Mouse (Mus musculus): Measurements from ENCODE around the gene Hoxa13.
A peak's percentile ranks its signal among the peaks of the same experiment; 100 is the strongest.

Gene Hoxa13

DNA sequence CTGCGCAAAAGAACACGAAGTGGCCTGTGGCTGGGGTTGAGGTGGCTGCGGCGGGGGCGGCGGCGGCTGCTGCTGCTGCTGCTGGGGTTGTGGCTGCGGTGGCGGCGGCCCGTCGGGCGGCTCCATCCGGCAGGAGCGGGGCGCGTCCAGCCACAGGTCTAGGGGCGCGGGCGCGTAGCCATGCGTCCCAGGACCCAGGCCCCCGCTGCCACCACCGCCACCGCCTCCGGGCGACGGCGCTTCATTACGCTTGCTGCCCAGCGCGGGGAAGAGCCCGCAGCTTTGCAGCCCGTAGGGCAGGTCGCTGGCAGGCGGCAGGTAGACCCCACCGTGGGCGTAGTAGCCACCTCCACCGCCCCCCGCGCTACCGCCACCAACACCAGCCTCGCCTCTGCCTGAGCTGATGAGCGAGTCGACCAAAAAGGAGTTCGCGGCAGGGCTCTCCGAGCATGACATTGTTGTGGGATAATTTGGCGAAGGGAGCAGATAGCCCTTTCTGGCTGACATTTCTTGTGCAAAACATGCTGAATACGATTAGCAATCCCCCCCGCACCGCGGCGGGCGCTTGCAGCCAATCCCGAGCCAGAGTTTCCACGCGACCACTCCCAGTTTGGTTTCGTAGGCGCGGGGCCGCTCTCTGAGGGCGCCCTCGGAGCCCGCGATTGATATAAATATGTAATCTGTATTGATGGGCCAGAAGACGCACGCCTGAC is 26.1 kb downstream of the Hoxa13 start:
- DNase-seq, result no peak

DNA sequence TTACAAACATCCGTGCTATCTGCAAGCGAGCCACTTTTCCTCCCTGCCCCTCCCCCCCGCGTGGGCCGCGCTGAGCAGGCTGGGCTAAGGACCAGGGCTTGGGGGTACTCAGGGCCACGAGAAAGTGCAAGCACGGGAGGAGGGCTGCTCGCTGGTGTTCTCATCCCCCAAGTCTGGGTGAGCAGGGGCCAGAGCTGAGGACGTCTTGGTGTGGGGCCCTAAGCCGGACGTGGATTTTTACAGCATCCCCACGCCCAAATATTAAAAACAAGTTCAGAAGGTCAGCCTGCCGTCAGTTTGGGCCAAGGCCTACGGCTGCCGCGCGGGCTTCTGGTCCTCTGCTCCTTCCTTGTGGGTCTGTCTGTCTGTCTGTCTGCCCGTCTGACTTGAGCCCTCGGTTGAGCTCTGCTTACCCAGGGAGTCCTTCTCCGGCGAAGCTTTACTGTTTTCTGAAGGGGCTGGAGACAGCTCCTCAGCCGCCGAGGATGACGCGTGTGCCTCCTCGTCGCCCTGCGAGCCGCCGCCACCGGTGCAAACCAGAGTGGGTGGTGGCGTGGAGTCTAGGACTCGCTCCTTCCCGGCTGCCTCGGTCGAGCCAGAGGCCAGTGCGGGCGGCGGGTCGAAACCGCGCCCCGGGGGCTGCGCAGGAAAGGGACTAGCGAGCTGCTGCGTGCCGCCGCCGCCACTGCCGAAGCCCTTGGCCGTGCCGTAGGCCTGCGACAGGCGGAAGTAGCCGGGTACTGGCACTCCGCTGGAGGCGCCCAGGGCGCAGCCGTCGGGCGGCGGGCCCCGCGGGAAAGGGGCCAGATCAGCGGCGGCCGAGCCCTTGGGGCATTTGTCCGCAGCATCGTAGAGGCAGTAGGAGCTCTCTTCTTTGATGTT is 26.9 kb downstream of the Hoxa13 start:
- DNase-seq, result no peak

DNA sequence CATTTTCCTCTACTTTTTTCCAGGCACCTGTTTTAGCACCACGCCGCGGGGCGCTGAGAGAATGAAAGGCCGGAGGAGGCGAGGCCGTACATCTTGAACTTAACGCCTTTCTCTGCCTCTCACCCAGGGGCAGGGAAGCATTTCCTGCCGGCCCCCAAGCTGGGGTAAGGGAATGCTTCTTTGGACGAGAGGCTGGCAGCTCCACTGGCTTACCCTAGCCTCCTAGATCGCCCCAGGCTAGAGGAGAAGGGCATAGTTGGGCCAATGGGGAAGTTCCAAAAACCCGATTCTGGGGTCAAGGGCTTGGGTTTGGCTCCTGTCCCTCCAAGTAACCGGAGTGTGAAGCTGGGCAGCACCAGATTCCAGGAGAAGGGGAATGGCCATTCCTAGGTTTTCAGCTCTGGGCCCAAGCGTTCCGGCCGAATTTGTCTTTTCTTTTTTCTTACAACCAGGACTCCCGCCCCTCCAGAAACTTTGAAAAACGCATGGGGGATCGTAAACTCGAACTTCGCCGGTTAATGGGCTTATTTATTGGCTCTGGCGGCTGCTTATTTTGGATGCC is 27.6 kb downstream of the Hoxa13 start:
- DNase-seq, result no peak

DNA sequence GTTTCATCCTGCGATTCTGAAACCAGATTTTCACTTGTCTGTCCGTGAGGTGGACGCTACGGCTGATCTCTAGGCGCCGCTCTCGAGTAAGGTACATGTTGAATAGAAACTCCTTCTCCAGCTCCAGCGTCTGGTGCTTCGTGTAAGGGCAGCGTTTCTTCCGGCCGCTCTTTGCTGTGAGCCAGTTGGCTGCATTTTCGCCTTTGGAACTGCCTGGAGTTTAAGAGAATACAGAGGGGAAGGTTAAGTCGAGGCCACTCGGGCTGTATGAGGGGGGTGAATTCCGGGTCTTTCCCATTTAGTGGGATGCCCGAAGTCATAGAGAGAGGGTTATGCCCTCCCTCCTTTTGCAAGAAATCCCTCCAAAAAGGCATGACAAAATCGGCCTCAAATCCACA is 28.1 kb downstream of the Hoxa13 start:
- no peak for DNase-seq

DNA sequence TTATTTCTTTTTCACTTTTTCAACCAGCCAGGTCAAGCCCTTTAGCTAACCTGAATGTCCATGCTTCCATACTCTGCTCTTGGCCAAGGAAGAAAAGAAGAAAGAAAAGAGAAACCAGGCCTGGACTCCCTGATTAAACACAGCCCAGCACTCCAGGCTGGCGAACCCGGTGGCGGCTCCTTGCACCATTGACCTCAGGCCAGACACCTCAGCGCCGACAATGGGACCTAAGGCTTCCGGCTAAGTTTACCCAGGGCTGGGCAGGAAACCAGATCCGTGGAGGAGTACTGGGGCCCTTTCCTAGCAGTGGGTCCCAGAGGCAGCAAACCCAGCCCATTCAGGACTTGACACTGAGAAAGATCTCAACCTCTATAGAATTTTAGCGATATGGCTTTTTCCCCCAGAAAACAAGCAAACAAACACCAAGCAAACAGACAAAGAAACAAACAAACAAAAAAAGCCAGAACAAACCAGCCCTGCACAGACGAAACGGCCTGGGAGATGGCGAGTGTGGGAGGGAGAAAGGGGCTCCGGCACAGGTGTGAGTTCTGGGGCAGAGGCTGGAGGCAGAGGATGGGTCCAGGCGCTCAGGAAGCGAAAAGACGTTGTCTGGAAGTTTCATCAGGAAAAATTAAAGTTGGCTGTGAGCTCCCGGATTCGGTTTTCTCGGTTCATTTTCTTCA is 28.7 kb downstream of the Hoxa13 start:
- no peak for DNase-seq

DNA sequence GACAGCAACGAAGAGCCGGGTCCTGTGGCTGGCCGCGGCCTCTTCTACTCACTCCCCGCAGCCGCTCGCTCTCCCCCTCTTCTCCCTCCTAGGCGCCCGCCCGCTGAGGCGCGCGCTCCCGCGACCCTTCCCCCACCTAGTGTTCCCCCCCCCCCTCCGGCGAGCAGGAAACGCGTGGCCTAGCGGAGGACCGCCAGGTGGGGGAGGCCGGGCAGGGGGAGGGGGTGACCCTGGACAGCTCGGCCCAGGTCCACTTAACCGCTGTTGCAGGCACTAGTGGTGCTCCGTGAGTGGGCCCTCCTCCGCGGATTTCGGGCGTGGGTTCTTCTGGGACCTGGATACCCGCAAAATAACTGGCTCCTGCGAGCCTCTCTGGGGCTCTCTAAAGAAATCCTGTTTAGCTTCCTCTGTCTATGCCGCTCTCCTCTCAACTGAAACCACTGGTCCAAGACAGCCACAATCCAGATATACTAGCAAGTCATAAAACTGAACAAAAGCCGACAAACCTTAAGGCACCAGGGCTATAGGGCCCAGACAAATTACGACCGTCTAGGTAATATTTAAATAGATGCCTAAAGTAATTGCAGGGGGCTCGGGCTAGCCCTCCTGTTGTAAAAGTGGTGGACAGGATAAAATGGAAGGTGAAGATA is 30.0 kb downstream of the Hoxa13 start, which contains the start of gene Hoxa9:
Gene Hoxa9, minus strand, starts transcription at position 574 of the 650 bp plus-strand sequence.
- DNase-seq, result no peak

DNA sequence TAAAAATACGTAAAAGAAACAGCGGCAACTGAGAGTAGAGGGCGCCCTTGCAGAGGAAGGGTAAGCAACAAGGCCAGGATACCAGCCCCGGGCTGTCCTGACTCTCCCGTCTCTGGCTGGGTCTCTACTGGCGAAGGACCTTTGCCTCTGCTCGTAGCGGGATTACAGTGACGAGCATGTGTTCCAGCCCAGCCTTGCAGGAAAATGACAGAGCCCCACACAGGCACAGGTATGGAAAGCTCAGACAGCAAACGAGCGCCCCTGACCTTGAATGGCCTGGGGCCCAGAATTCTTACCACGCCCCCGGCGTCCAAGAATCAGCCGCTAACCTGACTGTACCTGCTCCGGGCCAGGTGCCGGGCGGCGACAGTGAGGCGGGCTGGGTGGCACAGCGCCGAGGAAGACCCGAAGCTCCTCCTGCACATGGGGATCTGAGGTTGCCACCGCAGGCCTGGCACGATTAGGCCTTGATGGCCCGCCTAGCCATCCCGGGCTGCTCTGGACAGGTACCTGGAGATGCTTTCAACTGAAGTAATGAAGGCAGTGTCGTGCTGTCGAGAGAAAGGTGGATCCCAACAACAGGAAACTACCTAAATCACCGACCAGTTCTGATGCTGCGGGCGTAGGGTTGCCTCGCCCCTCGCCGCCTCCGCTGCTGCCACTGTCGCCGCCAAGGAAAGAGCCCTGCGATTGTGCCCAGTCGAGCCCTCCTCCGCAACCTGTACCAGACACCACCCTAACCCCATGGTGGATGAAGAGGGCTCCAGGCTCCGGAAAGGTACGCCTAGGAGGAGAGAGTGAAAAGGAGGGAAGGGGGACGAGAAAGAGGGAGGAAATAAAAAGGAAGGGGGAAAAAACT is 30.9 kb downstream of the Hoxa13 start:
- DNase-seq, result no peak

DNA sequence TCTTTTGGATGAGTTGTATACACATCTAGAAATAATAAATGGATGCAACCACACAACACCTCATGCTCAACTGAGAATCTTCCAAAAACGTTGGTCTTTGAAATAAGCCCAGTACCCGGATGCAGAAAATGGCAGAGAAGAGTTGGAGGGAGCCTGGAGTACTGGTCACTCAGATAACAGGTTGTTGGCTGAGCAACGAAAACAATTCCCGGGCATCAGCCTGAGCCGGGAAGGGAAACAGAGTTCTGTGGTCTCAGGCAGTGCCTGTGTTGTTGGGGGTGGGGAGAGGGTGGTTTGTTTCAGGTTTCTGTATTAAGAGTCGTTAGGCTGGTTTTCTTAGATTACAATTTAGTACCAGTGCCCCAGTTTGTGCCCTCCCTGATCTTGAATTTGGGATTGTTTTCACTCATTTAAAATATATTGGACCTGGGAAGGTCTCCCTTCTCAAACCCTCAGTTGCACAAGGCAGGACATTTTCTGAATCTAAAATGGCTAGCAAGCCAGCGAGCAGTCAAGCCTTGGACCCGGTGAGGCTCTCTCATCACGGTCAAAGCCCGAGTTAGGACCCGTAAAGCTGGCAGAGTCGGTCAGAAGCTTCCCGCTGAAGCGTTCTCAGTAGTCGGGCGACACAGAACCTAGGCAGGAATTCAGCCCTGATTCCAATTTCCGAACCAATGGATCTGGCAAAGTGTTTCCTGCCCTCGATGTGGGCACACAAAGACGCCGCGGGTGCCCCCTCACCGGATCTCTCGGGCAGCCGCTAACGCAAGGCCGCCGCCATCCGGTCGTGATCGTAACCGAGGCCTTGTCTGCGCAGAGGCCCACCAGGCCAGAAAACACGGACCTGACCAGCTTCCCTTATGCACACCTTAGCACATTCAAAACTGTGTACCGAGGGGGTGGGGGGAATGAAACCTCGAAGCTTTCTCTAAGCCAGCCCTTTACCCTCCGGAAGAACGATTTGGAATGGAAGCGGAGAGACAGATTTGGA is 31.9 kb downstream of the Hoxa13 start:
- DNase-seq, result peak in 1 of 2 experiments; percentile 20

DNA sequence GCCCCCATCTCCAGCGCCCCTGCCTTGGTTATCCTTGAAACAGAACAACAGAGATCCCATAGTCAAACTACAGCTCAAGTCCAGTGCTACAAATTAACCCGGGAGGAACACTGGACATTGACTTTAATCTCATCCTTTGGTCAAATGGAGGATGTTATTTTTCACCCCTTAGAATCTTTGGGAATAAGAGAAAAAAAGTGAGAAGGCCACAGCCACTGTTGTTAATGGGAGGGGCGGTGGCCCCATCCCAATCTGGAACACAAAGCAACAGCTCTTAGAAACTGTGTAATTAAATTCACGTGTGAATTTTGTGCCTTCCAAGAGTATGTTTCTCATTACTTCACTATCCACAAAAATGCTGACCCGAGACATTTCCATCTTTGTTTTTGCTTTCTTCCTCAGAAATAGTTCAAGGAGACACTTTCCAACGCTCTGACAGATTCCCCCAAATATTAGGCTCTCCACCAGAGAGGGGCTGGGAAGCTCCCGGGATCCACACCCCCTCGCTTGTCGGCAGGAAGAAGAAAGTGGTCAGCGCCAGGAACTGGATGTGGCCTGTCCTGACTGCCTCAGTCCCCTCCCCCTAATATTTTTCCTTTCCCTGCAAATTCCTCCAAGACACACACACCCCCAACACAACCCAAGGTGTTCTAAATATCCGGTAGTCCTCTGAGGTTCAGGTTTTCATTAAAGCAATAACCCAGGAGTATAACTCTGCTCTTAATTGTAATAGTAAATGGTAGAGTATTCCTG is 33.0 kb downstream of the Hoxa13 start:
- no peak for DNase-seq

DNA sequence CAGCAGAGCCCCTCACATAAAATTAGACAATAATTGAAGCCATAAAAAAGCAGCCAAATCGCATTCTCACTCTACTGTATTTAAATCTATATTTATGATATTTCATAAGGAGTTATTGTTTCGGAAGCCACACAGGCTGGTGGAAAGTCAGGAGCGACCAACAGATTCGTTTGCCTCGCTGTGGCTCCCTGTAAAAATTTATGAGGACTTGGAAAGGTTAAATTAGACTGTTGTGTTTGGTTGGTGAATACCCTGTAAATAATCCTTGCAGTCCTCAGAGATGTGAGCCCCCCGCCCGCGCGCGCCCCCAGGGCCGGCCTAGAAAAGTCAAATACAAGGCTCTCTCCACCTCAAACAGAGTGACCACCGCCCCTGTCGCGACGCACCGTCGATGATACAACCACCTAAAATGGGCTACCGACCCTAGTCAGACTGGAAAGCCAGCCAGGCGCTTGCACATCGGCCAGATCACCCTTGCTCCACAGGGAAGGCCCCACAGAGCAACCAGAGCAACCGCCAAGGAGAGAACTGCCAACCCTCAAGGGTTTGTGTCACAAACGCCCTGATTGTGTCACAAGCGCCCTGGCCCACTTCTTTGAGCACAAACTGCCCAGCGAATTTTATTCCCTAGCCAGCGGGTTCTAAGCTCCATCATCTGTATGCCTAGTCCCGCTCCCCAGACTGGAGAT is 34.0 kb downstream of the Hoxa13 start:
- no peak for DNase-seq

DNA sequence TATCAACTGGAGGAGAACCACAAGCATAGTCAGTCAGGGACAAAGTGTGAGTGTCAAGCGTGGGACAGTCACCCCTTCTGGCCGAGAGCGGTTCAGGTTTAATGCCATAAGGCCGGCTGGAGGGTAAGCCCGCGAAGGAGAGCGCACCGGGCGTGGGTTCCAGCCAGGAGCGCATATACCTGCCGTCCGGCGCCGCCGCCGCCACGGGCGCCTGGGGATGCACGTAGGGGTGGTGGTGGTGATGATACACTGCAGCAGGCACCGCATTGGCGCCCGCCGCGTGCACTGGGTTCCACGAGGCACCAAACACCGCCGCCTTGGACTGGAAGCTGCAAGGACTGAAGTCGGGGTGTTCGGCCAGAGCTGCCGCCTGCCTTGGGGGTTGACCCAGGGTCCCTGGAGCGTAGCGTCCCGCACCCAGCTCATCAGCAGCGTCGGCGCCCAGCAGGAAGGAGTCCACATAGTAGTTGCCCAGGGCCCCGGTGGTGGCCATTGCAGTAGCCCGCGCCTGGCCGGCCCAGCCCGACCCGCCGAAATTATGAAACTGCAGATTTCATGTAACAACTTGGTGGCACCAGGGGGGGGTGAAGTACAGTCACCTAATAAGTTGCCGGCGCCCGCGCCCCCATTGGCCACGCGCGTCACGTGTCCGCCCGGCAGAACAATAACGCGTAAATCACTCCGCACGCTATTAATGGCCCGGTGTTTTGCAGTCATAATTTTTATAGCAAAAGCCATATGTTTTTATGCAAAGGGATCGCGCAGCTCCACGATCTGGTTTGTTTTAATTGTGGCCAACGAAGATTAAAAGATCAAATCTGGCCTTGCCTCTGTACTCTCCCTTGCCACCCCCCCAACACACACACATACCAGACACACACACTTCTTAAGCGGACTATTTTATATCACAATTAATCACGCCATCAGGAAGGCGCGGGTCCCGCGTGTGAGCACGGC is 34.8 kb downstream of the Hoxa13 start:
- DNase-seq, result no peak

DNA sequence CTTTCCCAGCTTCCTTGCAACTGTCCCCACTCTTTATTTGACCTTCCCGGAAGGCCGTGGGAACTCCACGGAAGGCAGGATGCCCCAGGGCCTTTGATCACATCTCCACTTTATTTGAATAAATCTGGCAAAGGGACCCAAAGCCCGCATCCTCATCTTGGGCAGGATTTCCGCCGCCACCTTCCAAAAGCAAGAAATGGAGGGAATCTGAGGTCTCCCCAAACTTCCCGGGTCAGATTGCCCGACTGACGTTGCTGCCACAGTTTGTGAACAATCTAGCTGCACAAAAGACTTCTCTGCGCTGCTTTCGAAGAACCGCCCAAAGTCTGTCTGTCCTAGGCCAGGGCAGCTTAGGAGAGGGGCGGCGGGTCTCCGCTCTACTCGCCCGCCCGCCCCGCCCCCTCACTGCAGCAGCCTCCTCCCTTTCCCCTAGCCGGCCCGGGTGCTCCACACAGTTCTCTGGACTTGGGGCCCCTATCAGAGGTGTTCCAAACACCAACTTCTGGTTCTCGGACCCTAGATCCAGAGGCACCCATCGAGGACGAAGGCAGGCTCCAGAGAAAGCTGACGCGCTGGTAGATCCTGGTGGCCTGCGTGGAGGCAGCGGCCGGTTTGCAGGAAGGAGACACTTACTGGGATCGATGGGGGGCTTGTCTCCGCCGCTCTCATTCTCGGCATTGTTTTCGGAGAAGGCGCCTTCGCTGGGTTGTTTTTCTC is 35.6 kb downstream of the Hoxa13 start:
- no peak for DNase-seq

DNA sequence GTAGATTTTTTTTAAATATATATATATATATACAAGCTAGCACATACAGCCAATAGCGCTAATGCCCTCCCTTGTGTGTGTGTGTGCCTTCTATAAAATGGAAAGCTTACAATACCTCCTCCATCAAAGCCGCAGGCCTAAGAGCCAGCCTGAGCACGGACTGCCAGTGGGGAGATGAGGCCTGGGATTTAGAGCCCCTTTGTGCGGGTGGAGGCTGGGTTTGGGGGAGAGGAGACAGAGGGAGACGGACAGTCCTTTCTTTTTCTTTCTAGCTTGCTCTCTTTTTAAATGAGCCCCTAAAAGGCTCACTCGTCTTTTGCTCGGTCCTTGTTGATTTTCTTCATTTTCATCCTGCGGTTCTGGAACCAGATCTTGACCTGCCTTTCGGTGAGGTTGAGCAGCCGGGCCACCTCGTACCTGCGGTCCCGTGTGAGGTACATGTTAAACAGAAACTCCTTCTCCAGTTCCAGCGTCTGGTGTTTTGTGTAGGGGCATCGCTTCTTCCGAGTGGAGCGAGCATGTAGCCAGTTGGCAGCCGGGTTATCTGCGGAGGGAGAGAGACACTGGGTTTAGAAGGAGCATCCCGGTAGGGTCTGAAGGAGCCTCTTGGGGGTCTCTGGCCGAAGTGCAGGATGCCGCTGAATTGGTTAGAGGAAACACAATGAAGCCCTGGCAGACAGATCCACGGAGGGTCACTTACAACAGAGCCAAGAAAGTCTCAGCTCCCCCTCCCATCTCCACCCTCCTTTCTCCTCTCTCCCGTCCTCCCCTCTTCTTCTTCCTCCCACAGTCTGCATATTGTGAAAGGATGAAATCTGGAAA is 36.5 kb downstream of the Hoxa13 start:
- DNase-seq, result no peak

DNA sequence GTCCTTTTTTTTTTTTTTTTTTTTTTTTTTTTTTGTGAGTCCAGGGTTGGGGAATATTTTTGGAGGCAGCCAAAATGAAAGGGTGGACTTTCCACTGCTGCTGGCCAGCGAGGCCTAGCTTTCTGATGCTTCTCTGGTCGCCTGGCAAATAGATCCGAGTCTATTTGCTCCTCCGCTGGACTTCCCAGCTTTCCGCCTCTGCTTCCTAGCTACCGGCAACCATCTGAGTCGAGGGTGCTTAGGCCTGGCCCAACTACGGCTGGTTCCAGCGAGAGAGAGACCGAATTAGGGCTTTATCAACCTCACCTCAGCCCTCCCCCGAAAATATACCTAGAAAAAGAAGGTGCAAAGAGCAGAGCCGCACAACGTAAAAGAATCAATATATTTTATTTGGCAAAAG is 38.0 kb downstream of the Hoxa13 start:
- DNase-seq, result no peak

DNA sequence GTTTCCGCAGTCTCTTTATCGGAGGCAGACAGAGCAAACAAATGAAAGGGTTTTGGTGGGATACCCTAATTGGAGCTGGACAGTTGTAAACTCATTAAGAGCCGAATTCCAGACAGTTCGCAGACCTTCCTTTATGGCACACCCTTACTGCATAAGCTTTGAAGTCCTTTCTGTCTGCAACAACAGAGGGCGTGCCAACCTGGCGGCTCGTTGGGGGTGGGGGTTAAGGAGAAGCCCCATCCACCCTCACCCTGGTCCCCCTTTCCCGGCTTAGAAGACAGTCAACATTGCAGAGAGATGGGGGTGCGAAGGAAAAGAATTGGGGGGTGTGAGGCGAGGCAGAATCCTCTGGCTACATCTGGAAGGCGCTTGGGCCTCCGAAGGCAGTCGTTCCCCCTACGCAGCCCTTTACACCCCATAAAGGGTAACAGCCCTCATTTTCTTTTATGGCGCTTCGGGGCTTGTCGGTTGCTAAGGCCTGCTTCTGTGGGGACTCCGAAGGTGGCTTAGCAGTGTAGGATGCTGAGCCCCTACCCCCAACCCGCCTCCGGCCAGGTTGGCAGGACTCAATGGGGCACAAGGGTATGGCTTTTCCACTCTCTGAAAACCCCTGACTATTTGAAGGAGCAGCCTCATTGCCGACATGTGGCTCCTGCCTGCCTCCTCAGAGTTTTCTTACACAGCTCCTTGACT is 38.5 kb downstream of the Hoxa13 start:
- DNase-seq, result peak in 1 of 2 experiments; percentile 28
